ENCODE assay signal across 8 mouse cellular contexts in the genomic region with DNA sequence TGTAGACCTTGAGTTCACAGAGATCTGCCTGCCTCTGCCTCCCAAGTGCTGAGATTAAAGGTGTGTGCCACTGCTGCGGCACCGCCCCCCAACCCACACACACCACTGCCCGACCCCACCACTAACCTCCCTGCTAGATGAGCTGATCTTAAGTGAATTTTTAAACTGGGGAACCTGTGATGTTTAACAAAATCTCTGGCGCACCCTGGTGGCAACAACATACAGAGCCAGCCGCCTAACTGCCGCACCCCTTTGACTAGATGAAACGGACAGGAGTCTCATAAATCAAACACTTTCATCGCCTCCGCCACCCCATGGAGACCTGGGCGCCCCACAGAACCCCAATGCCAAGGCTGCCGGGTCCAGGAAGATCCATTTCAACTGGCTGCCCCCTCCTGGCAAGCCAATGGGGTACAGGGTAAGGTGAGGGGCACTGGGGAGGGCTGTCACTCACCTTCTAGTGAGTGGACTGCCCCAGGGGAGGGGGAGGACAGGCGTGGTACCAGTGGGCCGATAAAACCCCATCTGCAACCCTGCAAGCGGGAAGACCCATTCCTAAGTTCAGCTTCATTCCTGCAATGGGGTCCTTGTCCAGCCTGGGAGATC. TPM values are rescaled to one million over a fixed set of nuclear protein-coding genes. Genes with fewer than 3 reads are reported as not detected.
DNase-seq lines count a peak whose midpoint lies in the region; TF ChIP-seq lines count a peak whose summit lies in the region.

No protein-coding gene starts in this region.

- TF ChIP-seq CTCF in gastrocnemius, adult 2 months (IDR thresholded peaks at IDR 0.05): peak; percentile 72

- intact Hi-C loops in gastrocnemius, adult 2 months (cut with DNase I): loop anchor here (1.0 kb wide), 1 partner anchor 60 kb away; no protein-coding TSS in a partner anchor

- no peak overlapping the region for H3K4me3 ChIP-seq in gastrocnemius, adult 2 months

- H3K27ac ChIP-seq in gastrocnemius, adult 2 months: no peak overlapping the region

- DNase-seq in urinary bladder, postnatal 36 days (ENCODE audit: low spot score in 2 of 2): peak; percentile 47 to 68
- DNase-seq in urinary bladder, adult 2 months (ENCODE audit: low spot score): no peak
- peak; percentile 88 for DNase-seq in cerebellum, adult 9-10 months
- DNase-seq in gastrocnemius, adult 2 months: peak; percentile 70
- DNase-seq in kidney, adult 8-10 months: peak; percentile 57 to 89
- DNase-seq in liver: peak; percentile 79
- peak; percentile 62 to 75 for DNase-seq in natural killer cell, adult 2 months (ENCODE audit: low spot score in 2 of 2)
- DNase-seq in thymus, postnatal 25 days: peak; percentile 82

RNA-seq across cellular contexts. Expression of gene Galk1, which starts 12.9 kb away (rescaled TPM):
- polyA plus RNA-seq in urinary bladder, adult 2 months (2012; rRNA removed): 45.4 and 51.7 TPM in 2 replicates
- total RNA-seq in gastrocnemius, adult 2 months (2021): 1 to 10 TPM; 3.0 to 3.8 TPM

RNA-seq across cellular contexts. Expression of gene Itgb4, which starts 25.1 kb away (rescaled TPM):
- polyA plus RNA-seq in urinary bladder, adult 2 months (2012; rRNA removed): 24.7 and 35.7 TPM in 2 replicates
- total RNA-seq in gastrocnemius, adult 2 months (2021): 1 to 10 TPM; 4.2 to 4.5 TPM

RNA-seq across cellular contexts. Expression of gene H3f3b, which starts 28.1 kb away (rescaled TPM):
- polyA plus RNA-seq in urinary bladder, adult 2 months (2012; rRNA removed): 374 and 394 TPM in 2 replicates
- total RNA-seq in gastrocnemius, adult 2 months (2021): 10 to 100 TPM; 55.9 to 58.7 TPM

RNA-seq across cellular contexts. Expression of gene Unk, which starts 30.5 kb away (rescaled TPM):
- 23.3 and 23.7 TPM in 2 replicates for polyA plus RNA-seq in urinary bladder, adult 2 months (2012; rRNA removed)
- 1 to 10 TPM; 7.0 to 7.4 TPM for total RNA-seq in gastrocnemius, adult 2 months (2021)
